Mouse (Mus musculus) naive thymus-derived CD4-positive, alpha-beta T cell, adult 2 months (primary cell): ENCODE data around the gene Emg1.

Experiments used
- DNase-seq: peaks from one replicate; pipeline ENCODE4 v3.0.0-alpha.2; 2011; ENCODE audit warnings: low read depth

Gene Emg1

GRCm38 (mm10) chr6:124740888-124741761 lies 29.1 kb upstream of the Emg1 start, which contains the start of gene Grcc10:
Gene Grcc10, minus strand, starts transcription at chr6:124741374.
- DNase-seq, result peak; percentile 97

GRCm38 (mm10) chr6:124740211-124740887 lies 28.4 kb upstream of the Emg1 start:
- DNase-seq, result peak; percentile 88

DNA sequence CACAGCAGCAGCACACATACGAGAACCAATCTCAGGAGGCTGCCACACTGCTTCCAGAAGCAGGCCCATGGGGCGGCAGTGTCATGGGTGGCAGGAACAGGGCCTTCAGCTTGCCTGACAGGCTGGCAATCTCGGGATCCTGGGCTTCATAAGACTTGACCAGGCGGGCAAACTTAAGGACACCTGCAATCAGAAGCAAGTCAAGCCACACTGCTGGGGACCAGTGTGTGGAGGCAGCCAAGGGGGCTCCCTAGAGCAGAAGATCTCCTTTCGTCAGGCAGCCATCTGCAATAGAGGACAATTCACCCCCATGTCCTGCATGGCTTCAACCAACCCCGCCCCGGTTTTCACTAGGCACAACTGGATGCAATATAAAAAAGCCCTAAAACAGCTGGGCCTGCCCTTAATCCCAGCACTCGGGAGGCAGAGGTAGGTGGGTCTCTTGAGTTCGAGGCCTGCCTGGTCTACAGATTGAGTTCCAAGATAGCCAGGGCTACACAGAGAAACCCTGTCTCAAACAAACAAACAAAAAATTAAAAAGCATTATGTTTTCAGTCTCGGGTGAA lies 27.3 kb upstream of the Emg1 start:
- no peak for DNase-seq

GRCm38 (mm10) chr6:124738511-124739023 lies 26.6 kb upstream of the Emg1 start, which contains the start of gene Ptpn6:
Gene Ptpn6, minus strand, starts transcription at chr6:124738714.
- peak; percentile 68 for DNase-seq

DNA sequence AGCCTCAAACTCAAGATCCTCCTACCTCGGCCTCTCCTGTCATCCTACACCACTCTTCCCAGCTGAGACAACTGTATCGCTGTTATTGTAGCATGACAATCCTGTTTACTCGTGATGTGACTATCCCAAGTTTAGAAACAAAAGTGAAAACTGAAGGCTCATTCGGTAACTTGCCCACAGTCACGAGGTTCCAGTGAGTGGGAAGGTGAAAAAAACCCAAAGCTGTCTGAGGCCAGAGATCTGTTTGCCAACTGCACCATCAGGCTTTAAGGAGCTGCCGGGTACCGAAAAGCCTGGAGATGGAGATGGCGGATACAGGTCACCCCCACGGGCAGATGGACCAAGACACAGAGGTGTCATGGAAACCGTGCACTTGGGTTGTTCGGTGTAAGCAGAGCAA lies 25.1 kb upstream of the Emg1 start:
- no peak for DNase-seq

DNA sequence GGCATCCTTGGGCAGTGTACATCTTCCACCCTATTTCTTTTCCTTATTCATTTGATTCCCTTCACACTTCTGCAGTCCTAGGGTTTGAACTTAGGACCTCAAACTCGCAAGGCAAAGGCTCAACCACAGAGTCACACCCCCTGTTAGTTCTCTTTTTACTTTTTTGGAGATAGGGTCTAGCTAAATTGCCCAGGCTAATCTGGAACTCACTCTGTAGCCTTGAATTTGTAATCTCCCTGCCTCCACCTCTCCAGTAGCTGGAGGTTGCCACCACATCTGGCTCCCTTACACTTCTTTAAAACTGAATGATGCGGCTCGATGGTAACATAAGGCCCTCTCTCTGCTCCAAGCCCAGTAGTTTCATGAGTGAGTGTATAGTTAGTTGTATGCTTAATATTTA lies 22.4 kb upstream of the Emg1 start:
- no peak for DNase-seq

DNA sequence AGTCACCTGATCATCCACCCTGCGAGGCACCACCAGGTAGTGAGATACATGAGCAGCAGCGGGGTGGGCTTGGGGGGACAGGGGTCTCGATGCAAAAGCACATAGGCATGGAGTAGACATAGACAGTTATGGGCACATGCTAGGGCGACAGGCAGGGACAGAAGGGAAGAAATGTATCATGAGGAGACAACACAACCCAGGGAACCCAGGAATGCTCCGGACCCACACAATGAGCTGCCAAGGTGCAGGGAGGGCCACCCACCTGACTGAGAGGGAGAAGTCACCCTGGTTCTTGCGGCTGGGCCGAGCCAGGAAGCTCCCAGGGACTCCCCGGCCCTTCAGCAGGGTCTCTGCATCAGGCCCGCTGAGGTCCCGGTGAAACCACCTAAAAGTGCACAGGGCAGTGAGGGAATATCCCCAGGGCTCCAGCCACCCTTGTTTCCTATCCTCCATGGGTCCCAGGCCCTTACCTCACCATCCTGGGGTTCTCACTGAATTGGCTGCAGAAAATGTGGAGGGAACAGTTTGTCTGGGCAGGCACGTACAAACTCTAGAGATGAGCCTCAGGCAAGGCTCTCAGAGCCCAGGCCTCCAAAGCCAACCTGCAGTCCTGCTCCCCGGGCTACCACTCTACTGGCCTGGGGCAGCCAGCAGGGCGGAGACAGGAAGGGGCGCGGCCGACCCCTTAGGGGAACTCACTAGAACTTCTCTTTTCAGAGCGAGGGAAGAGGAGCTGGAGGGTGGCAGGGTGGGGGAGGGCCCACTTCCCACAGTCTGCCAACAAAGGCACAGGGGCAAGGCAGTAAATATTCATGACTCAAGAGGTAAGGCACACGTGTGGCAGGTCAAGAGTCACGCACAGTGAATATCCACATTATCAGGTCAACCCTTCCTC lies 20.7 kb upstream of the Emg1 start:
- DNase-seq, result peak; percentile 70

DNA sequence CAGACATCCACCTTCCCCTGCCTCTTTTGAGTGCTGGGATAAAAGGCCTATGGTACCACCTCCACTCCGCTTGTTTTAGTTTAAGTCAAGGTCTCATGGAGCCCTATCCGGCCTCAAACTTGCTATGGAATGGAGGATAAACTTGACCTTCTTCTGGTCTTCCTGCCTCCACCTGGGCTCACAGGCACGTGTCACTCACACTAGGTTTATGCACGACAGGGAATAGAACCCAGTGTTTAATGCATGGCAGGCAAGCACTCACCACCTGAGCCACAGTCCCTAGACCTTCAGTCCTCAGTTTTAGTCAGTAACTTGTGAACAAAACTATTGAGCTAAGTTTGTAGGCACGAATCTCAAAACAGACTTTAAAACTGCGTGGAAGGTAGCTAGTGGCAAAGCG lies 19.1 kb upstream of the Emg1 start:
- no peak for DNase-seq

DNA sequence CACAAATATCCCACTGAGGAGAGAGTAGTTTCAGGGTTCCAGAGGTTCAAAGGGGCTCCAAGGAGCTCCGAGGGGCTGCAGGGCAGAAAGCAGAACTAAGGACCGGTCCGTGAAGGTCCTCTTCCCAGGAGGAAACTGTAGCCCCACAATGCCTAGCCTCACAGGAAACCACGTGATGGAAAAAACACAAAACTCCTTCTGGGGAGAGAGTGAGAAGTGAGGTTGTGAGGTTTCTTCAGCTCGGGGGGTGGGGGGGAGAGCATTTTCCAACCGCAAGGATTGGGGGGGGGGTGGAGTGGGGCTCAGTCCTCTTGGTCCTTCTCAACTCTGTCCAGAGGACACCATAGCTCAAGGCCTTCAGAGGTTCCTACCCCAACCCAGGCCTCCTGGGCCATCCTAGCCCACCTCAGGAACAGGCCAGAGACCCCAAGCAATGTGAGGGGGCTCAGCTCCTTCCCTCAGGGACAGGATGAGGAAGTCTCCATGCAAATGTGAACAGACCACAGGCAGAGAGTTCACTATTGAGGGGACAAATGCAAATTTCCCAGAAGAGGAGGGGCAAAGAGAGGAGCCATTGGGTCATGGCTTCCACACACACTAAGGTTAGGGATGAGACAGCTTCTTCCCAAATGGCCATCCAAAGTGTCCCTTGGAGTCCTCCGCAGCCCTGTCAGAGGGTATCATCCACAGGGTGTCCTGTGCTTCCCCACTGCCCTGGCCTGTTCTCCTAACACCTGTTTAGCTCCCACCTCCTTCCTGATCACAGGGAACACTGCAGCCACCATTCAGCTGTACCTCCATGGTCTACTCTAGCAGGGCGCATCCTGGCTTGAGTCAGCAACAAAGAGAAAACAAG lies 18.1 kb upstream of the Emg1 start:
- DNase-seq, result peak; percentile 70

- DNase-seq, result no peak
Measured at GRCm38 (mm10) chr6:124728621-124729020, 16.6 kb upstream of the Emg1 start.

GRCm38 (mm10) chr6:124724472-124724871 lies 12.5 kb upstream of the Emg1 start:
- DNase-seq, result no peak

- DNase-seq, result no peak
Measured at GRCm38 (mm10) chr6:124723541-124723940, 11.6 kb upstream of the Emg1 start.

DNA sequence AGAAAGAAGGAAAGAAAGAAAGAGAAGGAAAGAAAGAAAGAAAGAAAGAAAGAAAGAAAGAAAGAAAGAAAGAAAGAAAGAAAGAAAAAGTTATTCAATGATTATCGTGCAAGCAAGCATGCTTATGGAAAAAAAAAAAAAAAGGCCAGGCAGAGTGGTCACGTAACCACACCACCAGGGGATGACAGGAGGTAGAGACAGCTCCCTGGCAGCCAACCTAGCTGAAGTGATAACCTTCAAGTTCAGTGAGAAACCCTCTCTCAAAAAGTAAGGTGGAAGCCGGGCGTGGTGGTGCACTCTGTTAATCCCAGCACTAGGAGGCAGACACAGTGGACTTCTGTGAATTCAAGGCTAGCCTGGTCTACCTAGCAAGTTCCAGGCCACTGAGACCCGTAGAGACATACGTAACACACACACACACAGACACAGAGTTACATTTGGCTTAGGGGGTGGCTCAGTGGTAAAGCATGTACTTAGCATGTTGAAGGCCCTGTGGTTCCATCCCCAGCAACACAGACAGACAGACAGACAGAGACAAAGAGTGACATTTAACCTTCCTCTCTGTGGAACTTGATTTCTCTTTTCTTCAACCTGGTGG lies 11.0 kb upstream of the Emg1 start:
- peak; percentile 58 for DNase-seq

DNA sequence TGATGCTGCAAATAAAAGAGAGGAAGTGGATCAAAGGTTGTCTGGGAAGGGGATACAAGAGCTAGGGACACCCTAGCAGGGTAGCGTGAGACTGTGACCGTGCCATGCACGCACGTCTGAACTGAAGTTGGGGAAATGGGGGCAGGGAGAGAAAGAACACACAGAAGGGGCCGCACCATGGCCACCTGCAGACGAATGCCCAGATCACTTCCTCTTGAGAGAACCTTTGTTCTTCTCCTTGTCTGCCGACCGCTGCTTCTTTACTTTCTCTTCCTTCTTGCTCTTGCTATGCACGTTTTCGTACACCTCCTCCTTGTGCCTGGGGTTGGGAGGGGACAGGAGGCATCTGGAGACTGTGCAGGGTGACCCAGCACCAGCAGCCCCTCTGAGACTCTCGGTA lies 8.9 kb upstream of the Emg1 start:
- peak; percentile 51 for DNase-seq

DNA sequence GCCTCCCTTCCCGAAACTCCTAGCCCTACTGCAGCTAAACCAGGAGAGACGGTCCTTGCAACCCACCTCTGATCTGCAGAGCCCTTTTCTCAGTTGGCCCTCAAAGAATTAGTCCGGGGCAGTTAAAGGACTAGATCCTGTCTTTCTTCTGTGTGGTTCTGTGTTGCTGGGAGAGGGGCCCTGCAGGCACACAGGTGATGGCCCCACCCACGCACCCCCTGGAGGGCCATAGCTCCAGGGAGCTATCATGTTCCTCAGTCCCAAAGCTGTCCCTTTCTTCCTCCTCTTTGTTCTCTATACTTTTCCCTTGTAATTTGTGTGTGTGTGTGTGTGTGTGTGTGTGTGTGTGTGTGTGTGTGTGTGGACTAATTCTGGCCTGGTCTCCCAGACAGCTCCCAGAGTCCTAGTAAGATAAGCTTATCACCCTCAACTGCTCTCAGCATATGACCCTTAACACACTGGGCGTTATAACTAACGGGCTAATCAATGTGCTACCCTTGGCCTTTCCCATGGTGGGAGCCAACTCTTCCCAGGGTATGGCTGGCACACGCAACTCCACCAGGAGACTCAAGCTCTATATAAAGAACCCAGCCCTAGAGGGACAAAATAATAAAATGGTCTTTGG lies 7.5 kb upstream of the Emg1 start:
- no peak for DNase-seq

GRCm38 (mm10) chr6:124718703-124719102 lies 6.7 kb upstream of the Emg1 start:
- DNase-seq, result no peak

DNA sequence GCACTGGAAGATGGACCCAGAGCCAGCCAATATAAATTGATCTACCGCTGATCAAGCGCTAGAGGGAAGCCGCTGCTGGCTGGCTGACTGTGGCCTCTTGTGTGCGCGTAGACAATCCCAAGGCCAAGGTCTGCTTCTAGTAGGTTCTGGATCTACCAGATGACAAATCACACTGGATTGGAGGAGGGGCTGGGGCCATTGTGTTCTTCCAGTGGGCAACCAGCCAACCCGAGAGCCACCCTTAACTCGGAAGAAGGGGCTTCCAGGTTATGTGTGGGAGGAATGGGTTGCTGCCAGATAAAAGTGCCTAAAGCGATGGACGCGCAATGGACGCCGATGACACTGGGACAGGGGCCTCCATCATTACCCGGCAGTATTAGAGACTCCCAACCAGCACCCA lies 6.0 kb upstream of the Emg1 start:
- no peak for DNase-seq

GRCm38 (mm10) chr6:124716864-124717490 lies 5.0 kb upstream of the Emg1 start:
- peak; percentile 80 for DNase-seq

GRCm38 (mm10) chr6:124712918-124713317 lies 940 bp upstream of the Emg1 start:
- DNase-seq, result no peak
